Mouse (Mus musculus): ENCODE results near the gene Msh5.

DNA sequence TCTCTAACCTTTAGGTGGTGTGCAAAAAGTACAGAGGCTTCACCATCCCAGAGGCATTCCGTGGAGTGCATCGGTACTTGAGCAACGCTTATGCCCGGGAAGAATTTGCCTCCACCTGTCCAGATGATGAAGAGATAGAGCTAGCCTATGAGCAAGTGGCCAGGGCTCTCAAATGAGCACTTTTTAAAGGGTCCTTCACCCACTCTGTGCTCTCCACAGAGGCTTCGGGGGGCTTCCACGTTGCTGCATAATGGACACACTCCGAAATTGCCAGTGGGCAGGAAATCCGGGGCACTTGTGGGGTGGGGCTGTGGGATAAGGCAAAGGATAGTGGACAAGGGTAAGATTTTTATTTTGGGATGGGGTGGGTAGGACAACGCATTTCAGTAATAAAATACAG, 11.8 kb upstream of the Msh5 start:
- no peak for TF ChIP-seq GATA1 (IDR thresholded peaks at IDR 0.05; ENCODE audit: low read length)
- TF ChIP-seq TAL1 (IDR thresholded peaks at IDR 0.05; ENCODE audit: low read length) = no peak

All from erythroblast, embryonic 14.5 days (primary cell).